Mouse (Mus musculus): ENCODE measurements around the gene Dbh. TPM values are rescaled to one million over a fixed set of nuclear protein-coding genes. Genes with fewer than 3 reads are reported as not detected.
A peak's percentile ranks its signal among the peaks of the same experiment; 100 is the strongest.

Gene Dbh
- total RNA-seq (2021), result under 1 TPM; 0.41 to 0.44 TPM

- DNase-seq (ENCODE audit: low spot score in 2 of 2), result peak; percentile 76 to 81
These were observed at the start of gene Dbh for GRCm38 (mm10) chr2:27164796-27165590. Gene Dbh, plus strand, starts transcription at chr2:27165233.

GRCm38 (mm10) chr2:27118452-27118851 lies 46.6 kb upstream of the Dbh start:
- no peak for DNase-seq (ENCODE audit: low spot score in 2 of 2)
- intact Hi-C loops (cut with DNase I), result no loop called here

More at GRCm38 (mm10) chr2:27164796-27165590, at the start of gene Dbh:
- intact Hi-C loops (cut with DNase I), result loop anchor here (2.0 kb wide), 1 partner anchor 62 kb away; no protein-coding TSS in a partner anchor

- no peak for DNase-seq (ENCODE audit: low spot score in 2 of 2)
- intact Hi-C loops (cut with DNase I), result loop anchor here (5.0 kb wide), 2 partner anchors 77 to 113 kb away; no protein-coding TSS in a partner anchor
These were observed 45.3 kb upstream of the Dbh start for GRCm38 (mm10) chr2:27119766-27120165.

GRCm38 (mm10) chr2:27120241-27120641 lies 44.8 kb upstream of the Dbh start:
- DNase-seq (ENCODE audit: low spot score in 2 of 2), result no peak
- intact Hi-C loops (cut with DNase I), result loop anchor here (5.0 kb wide), 2 partner anchors 78 to 112 kb away; no protein-coding TSS in a partner anchor

- intact Hi-C loops (cut with DNase I), result loop anchor here (5.0 kb wide), 2 partner anchors 79 to 111 kb away; no protein-coding TSS in a partner anchor
- DNase-seq (ENCODE audit: low spot score in 2 of 2), result no peak
These were observed 43.2 kb upstream of the Dbh start for GRCm38 (mm10) chr2:27121626-27122355.

- DNase-seq (ENCODE audit: low spot score in 2 of 2), result no peak
- intact Hi-C loops (cut with DNase I), result loop anchor here (5.0 kb wide), 2 partner anchors 80 to 110 kb away; no protein-coding TSS in a partner anchor
These were observed 42.5 kb upstream of the Dbh start for GRCm38 (mm10) chr2:27122578-27122977.

GRCm38 (mm10) chr2:27123121-27123520 lies 41.9 kb upstream of the Dbh start:
- no peak for DNase-seq (ENCODE audit: low spot score in 2 of 2)
- intact Hi-C loops (cut with DNase I), result loop anchor here (5.0 kb wide), 2 partner anchors 81 to 109 kb away; no protein-coding TSS in a partner anchor

GRCm38 (mm10) chr2:27125979-27126378 lies 39.1 kb upstream of the Dbh start:
- intact Hi-C loops (cut with DNase I), result no loop called here

GRCm38 (mm10) chr2:27126496-27126895 lies 38.5 kb upstream of the Dbh start:
- DNase-seq (ENCODE audit: low spot score in 2 of 2), result no peak
- intact Hi-C loops (cut with DNase I), result no loop called here

More at GRCm38 (mm10) chr2:27125979-27126378, 39.1 kb upstream of the Dbh start:
- no peak for DNase-seq (ENCODE audit: low spot score in 2 of 2)

- DNase-seq (ENCODE audit: low spot score in 2 of 2), result no peak
- intact Hi-C loops (cut with DNase I), result no loop called here
These were observed 36.0 kb upstream of the Dbh start for GRCm38 (mm10) chr2:27128990-27129389.

GRCm38 (mm10) chr2:27135935-27136334 lies 29.1 kb upstream of the Dbh start:
- no peak for DNase-seq (ENCODE audit: low spot score in 2 of 2)
- intact Hi-C loops (cut with DNase I), result no loop called here

- DNase-seq (ENCODE audit: low spot score in 2 of 2), result no peak
- intact Hi-C loops (cut with DNase I), result no loop called here
These were observed 28.7 kb upstream of the Dbh start for GRCm38 (mm10) chr2:27136336-27136735.

- no peak for DNase-seq (ENCODE audit: low spot score in 2 of 2)
- intact Hi-C loops (cut with DNase I), result no loop called here
These were observed 28.2 kb upstream of the Dbh start for GRCm38 (mm10) chr2:27136789-27137188.

- DNase-seq (ENCODE audit: low spot score in 2 of 2), result no peak
- intact Hi-C loops (cut with DNase I), result no loop called here
These were observed 26.7 kb upstream of the Dbh start for GRCm38 (mm10) chr2:27138356-27138755.

- peak; percentile 55 to 79 for DNase-seq (ENCODE audit: low spot score in 2 of 2)
- intact Hi-C loops (cut with DNase I), result loop anchor here (10.0 kb wide), 1 partner anchor 73 kb away; no protein-coding TSS in a partner anchor
These were observed 22.9 kb upstream of the Dbh start, which contains the start of gene Fam163b for GRCm38 (mm10) chr2:27141950-27142693. Gene Fam163b, minus strand, starts transcription at chr2:27142491.

- peak in 1 of 2 experiments; percentile 60 for DNase-seq (ENCODE audit: low spot score in 2 of 2)
- intact Hi-C loops (cut with DNase I), result loop anchor here (10.0 kb wide), 1 partner anchor 70 kb away; no protein-coding TSS in a partner anchor
These were observed 20.1 kb upstream of the Dbh start for GRCm38 (mm10) chr2:27144957-27145356.

- intact Hi-C loops (cut with DNase I), result loop anchor here (10.0 kb wide), 1 partner anchor 68 kb away; no protein-coding TSS in a partner anchor
- DNase-seq (ENCODE audit: low spot score in 2 of 2), result no peak
These were observed 18.2 kb upstream of the Dbh start for GRCm38 (mm10) chr2:27146840-27147239.

- DNase-seq (ENCODE audit: low spot score in 2 of 2), result no peak
These were observed 15.6 kb upstream of the Dbh start for GRCm38 (mm10) chr2:27149457-27149856.

GRCm38 (mm10) chr2:27154466-27155185 lies 10.4 kb upstream of the Dbh start:
- intact Hi-C loops (cut with DNase I), result no loop called here

More at GRCm38 (mm10) chr2:27149457-27149856, 15.6 kb upstream of the Dbh start:
- intact Hi-C loops (cut with DNase I), result loop anchor here (10.0 kb wide), 1 partner anchor 65 kb away; no protein-coding TSS in a partner anchor

More at GRCm38 (mm10) chr2:27154466-27155185, 10.4 kb upstream of the Dbh start:
- DNase-seq (ENCODE audit: low spot score in 2 of 2), result no peak

All from left cerebral cortex, postnatal 36 days (tissue).